Mouse (Mus musculus) liver, embryonic 12.5 days (tissue): ENCODE results near the gene Etv6. TPM values are rescaled to one million over a fixed set of nuclear protein-coding genes. Genes with fewer than 3 reads are reported as not detected.

Experiments used
- ATAC-seq: fragments of 200-750 bp; cut with Nextera tagmentation; 2 replicates; pipeline ENCODE4 v1.8.0; 2017; ENCODE audit warnings: moderate number of reproducible peaks, mild to moderate bottlenecking, moderate library complexity
- H3K27ac ChIP-seq: fragments of 300-500 bp; sonication (generic); 2 replicates; pipeline ENCODE4 v1.5.1; 2016; ENCODE audit warnings: mild to moderate bottlenecking
- H3K27me3 ChIP-seq: fragments of 300-500 bp; sonication (generic); replicated peaks from 2 replicates; pipeline ENCODE4 v1.6.1; 2016; ENCODE audit warnings: mild to moderate bottlenecking, moderate library complexity
- H3K36me3 ChIP-seq: fragments of 300-500 bp; sonication (generic); 2 replicates; pipeline ENCODE4 v1.6.1; 2016; ENCODE audit warnings: mild to moderate bottlenecking, moderate library complexity
- H3K4me1 ChIP-seq: fragments of 300-500 bp; sonication (generic); 2 replicates; pipeline ENCODE4 v1.6.1; 2016
- H3K4me2 ChIP-seq: fragments of 300-500 bp; sonication (generic); 2 replicates; pipeline ENCODE4 v1.6.1; 2016; ENCODE audit warnings: mild to moderate bottlenecking, moderate library complexity
- H3K4me3 ChIP-seq: fragments of 300-500 bp; sonication (generic); 2 replicates; pipeline ENCODE4 v1.5.1; 2016; ENCODE audit warnings: mild to moderate bottlenecking, moderate library complexity
- H3K9ac ChIP-seq: fragments of 300-500 bp; sonication (generic); 2 replicates; pipeline ENCODE4 v1.6.1; 2016; ENCODE audit warnings: mild to moderate bottlenecking, moderate library complexity
- H3K9me3 ChIP-seq: fragments of 300-500 bp; sonication (generic); replicated peaks from 2 replicates; pipeline ENCODE4 v1.6.1; 2016; ENCODE audit warnings: mild to moderate bottlenecking, moderate library complexity
- WGBS: fragments of 180-500 bp; shearing (Covaris S2); methylation state at CpG from one replicate; pipeline ENCODE4 v1.1.7; 2016; ENCODE audit not compliant: insufficient replicate concordance; 5-methylcytosine and 5-hydroxymethylcytosine counted together
- polyA plus RNA-seq: library from polyadenylated mRNA; unstranded; fragments of >200 nt; fragmentation: Nextera tagmentation; extraction: Ambion mirVana; gene quantifications from 2 replicates; pipeline ENCODE4 v1.2.1, GENCODE M21; 2016

The Etv6 gene
- polyA plus RNA-seq, 1 experiment from 2014 or later, result 7.9 TPM

GRCm38 (mm10) chr6:134226349-134227169, 191.1 kb downstream of the Etv6 start:
- ATAC-seq, result peak; percentile 58; the same call in 1 of the 2 replicates
- peaks cover 23% of the 10 kb centered on the region for H3K36me3 ChIP-seq
- H3K27me3 ChIP-seq, result no peaks in the 10 kb centered on the region
- WGBS, result 34% methylated on average over 8 of the region's 8 CpGs
- no peak overlapping the region for H3K9ac ChIP-seq
- H3K4me3 ChIP-seq, result no peak overlapping the region
- H3K4me1 ChIP-seq, result peaks cover 25% of the 10 kb centered on the region
- H3K4me2 ChIP-seq, result no peak overlapping the region
- no peaks in the 10 kb centered on the region for H3K9me3 ChIP-seq
- no peak overlapping the region for H3K27ac ChIP-seq

- Histone ChIP-seq H3K4me1 (no peaks in the 10 kb centered on the region), H3K4me2 (no peak overlapping the region), H3K9me3 (no peaks in the 10 kb centered on the region), H3K27me3 (no peaks in the 10 kb centered on the region), H3K36me3 (peaks cover 35% of the 10 kb centered on the region), H3K4me3 (no peak overlapping the region), H3K9ac (no peak overlapping the region), H3K27ac (no peak overlapping the region)
- ATAC-seq, result no peak
- 59% methylated on average over 4 of the region's 4 CpGs for WGBS
Observed at GRCm38 (mm10) chr6:134236311-134236710, 200.8 kb downstream of the Etv6 start.

GRCm38 (mm10) chr6:134238455-134238854, 203.0 kb downstream of the Etv6 start:
- no peaks in the 10 kb centered on the region for H3K9me3 ChIP-seq
- H3K9ac ChIP-seq, result no peak overlapping the region
- no peaks in the 10 kb centered on the region for H3K27me3 ChIP-seq
- ATAC-seq, result no peak
- H3K4me1 ChIP-seq, result peaks cover 8% of the 10 kb centered on the region
- no peak overlapping the region for H3K4me2 ChIP-seq
- WGBS, result 59% methylated on average over 9 of the region's 9 CpGs
- H3K4me3 ChIP-seq, result no peak overlapping the region
- H3K36me3 ChIP-seq, result peaks cover 33% of the 10 kb centered on the region
- H3K27ac ChIP-seq, result no peak overlapping the region

- Histone ChIP-seq H3K4me1 (peaks cover 8% of the 10 kb centered on the region), H3K9ac (no peak overlapping the region), H3K36me3 (peaks cover 23% of the 10 kb centered on the region), H3K27me3 (no peaks in the 10 kb centered on the region), H3K9me3 (no peaks in the 10 kb centered on the region), H3K4me3 (no peak overlapping the region), H3K4me2 (no peak overlapping the region), H3K27ac (no peak overlapping the region)
- ATAC-seq, result no peak
- WGBS, result 79% methylated on average over 4 of the region's 4 CpGs
Observed at GRCm38 (mm10) chr6:134240988-134241387, 205.5 kb downstream of the Etv6 start.

GRCm38 (mm10) chr6:134243119-134243518, 207.6 kb downstream of the Etv6 start:
- H3K27me3 ChIP-seq, result no peaks in the 10 kb centered on the region
- ATAC-seq, result no peak
- peaks cover 8% of the 10 kb centered on the region for H3K4me1 ChIP-seq
- no peaks in the 10 kb centered on the region for H3K9me3 ChIP-seq
- peaks cover 23% of the 10 kb centered on the region for H3K36me3 ChIP-seq
- H3K4me2 ChIP-seq, result no peak overlapping the region
- H3K27ac ChIP-seq, result no peak overlapping the region
- H3K9ac ChIP-seq, result no peak overlapping the region
- H3K4me3 ChIP-seq, result no peak overlapping the region
- WGBS, result 47% methylated on average over 3 of the region's 3 CpGs

- no peak overlapping the region for H3K9ac ChIP-seq
- no peak overlapping the region for H3K4me2 ChIP-seq
- ATAC-seq, result no peak
- H3K9me3 ChIP-seq, result no peaks in the 10 kb centered on the region
- WGBS, result 53% methylated on average over 4 of the region's 4 CpGs
- no peak overlapping the region for H3K27ac ChIP-seq
- no peak overlapping the region for H3K4me3 ChIP-seq
- H3K36me3 ChIP-seq, result peaks cover 26% of the 10 kb centered on the region
- no peaks in the 10 kb centered on the region for H3K27me3 ChIP-seq
- H3K4me1 ChIP-seq, result peaks cover 8% of the 10 kb centered on the region
Observed at GRCm38 (mm10) chr6:134243546-134243945, 208.0 kb downstream of the Etv6 start.

GRCm38 (mm10) chr6:134244071-134244470, 208.6 kb downstream of the Etv6 start:
- H3K4me1 ChIP-seq, result peaks cover 8% of the 10 kb centered on the region
- no peak overlapping the region for H3K27ac ChIP-seq
- peaks cover 28% of the 10 kb centered on the region for H3K36me3 ChIP-seq
- no peaks in the 10 kb centered on the region for H3K27me3 ChIP-seq
- ATAC-seq, result no peak
- no peak overlapping the region for H3K4me2 ChIP-seq
- H3K9ac ChIP-seq, result no peak overlapping the region
- H3K9me3 ChIP-seq, result no peaks in the 10 kb centered on the region
- 74% methylated on average over 4 of the region's 4 CpGs for WGBS
- H3K4me3 ChIP-seq, result no peak overlapping the region

- no peaks in the 10 kb centered on the region for H3K9me3 ChIP-seq
- no peak overlapping the region for H3K27ac ChIP-seq
- H3K27me3 ChIP-seq, result no peaks in the 10 kb centered on the region
- 69% methylated on average over 2 of the region's 2 CpGs for WGBS
- H3K4me3 ChIP-seq, result no peak overlapping the region
- no peak for ATAC-seq
- H3K9ac ChIP-seq, result no peak overlapping the region
- H3K36me3 ChIP-seq, result peaks cover 15% of the 10 kb centered on the region
- peaks cover 8% of the 10 kb centered on the region for H3K4me1 ChIP-seq
- no peak overlapping the region for H3K4me2 ChIP-seq
Observed at GRCm38 (mm10) chr6:134246109-134246508, 210.6 kb downstream of the Etv6 start.

GRCm38 (mm10) chr6:134247324-134247723, 211.8 kb downstream of the Etv6 start:
- ATAC-seq, result no peak
- 71% methylated on average over 9 of the region's 9 CpGs for WGBS

GRCm38 (mm10) chr6:134248720-134249119, 213.2 kb downstream of the Etv6 start:
- no peak overlapping the region for H3K27ac ChIP-seq
- no peaks in the 10 kb centered on the region for H3K27me3 ChIP-seq
- ATAC-seq, result no peak
- H3K4me1 ChIP-seq, result 0 out of 2 replicates have a peak, but pooled peaks cover 2% of the 10 kb centered on the region
- no peak overlapping the region for H3K4me3 ChIP-seq
- WGBS, result 84% methylated on average over 19 of the region's 19 CpGs
- H3K4me2 ChIP-seq, result no peak overlapping the region
- no peaks in the 10 kb centered on the region for H3K9me3 ChIP-seq
- H3K9ac ChIP-seq, result no peak overlapping the region
- peaks cover 21% of the 10 kb centered on the region for H3K36me3 ChIP-seq

More at GRCm38 (mm10) chr6:134247324-134247723, 211.8 kb downstream of the Etv6 start:
- peaks cover 21% of the 10 kb centered on the region for H3K36me3 ChIP-seq
- H3K27me3 ChIP-seq, result no peaks in the 10 kb centered on the region
- peaks cover 11% of the 10 kb centered on the region for H3K4me1 ChIP-seq
- H3K27ac ChIP-seq, result no peak overlapping the region
- no peak overlapping the region for H3K4me3 ChIP-seq
- no peaks in the 10 kb centered on the region for H3K9me3 ChIP-seq
- H3K9ac ChIP-seq, result no peak overlapping the region
- no peak overlapping the region for H3K4me2 ChIP-seq

- Histone ChIP-seq H3K36me3 (peaks cover 22% of the 10 kb centered on the region), H3K9ac (no peak overlapping the region), H3K4me3 (no peak overlapping the region), H3K9me3 (no peaks in the 10 kb centered on the region), H3K27me3 (no peaks in the 10 kb centered on the region), H3K4me2 (no peak overlapping the region), H3K27ac (no peak overlapping the region), H3K4me1 (0 out of 2 replicates have a peak, but pooled peaks cover 2% of the 10 kb centered on the region)
- ATAC-seq, result no peak
- whole genome bisulfite sequencing, result 52% methylated on average over 5 of the region's 5 CpGs
Observed at GRCm38 (mm10) chr6:134250764-134251163, 215.3 kb downstream of the Etv6 start.

- Histone ChIP-seq H3K27ac (no peak overlapping the region), H3K4me2 (no peak overlapping the region), H3K4me1 (0 out of 2 replicates have a peak, but pooled peaks cover 2% of the 10 kb centered on the region), H3K4me3 (no peak overlapping the region), H3K27me3 (no peaks in the 10 kb centered on the region), H3K36me3 (peaks cover 28% of the 10 kb centered on the region), H3K9me3 (no peaks in the 10 kb centered on the region), H3K9ac (no peak overlapping the region)
- no peak for ATAC-seq
- WGBS, result 75% methylated on average over 8 of the region's 8 CpGs
Observed at GRCm38 (mm10) chr6:134251364-134251763, 215.9 kb downstream of the Etv6 start.
